Mouse (Mus musculus): ENCODE measurements at regions not wholly inside any gene's neighbourhood (a gene's known extent, or its start where the extent isn't known, plus 50 kb on each side); places are given as distances from the start of the nearest gene placed in this dataset.
A peak's percentile ranks its signal among the peaks of the same experiment; 100 is the strongest.

- no peaks in the 10 kb centered on the region for H3K36me3 ChIP-seq (ENCODE audit: insufficient read depth)
- H3K4me3 ChIP-seq (ENCODE audit: low read depth, low read length) = no peak overlapping the region
- no peak overlapping the region for H3K27ac ChIP-seq (ENCODE audit: low read depth)
- no peak overlapping the region for H3K9ac ChIP-seq
- TF ChIP-seq CTCF (IDR thresholded peaks at IDR 0.05; ENCODE audit: low read depth) = no peak
- H3K4me2 ChIP-seq = no peak overlapping the region
- DNase-seq (peak; percentile 6), ATAC-seq (ENCODE audit: insufficient read depth) (no peak; the same call in 1 of the 2 replicates)
- WGBS = 53% methylated on average over 13 of the region's 13 CpGs
- H3K27me3 ChIP-seq (ENCODE audit: insufficient read depth, low read length) = no peaks in the 10 kb centered on the region
- no peaks in the 10 kb centered on the region for H3K4me1 ChIP-seq (ENCODE audit: insufficient read depth)
- no peaks in the 10 kb centered on the region for H3K9me3 ChIP-seq (ENCODE audit: low read depth, low read length)
These were observed 275.1 kb upstream of the Acvr2a start for GRCm38 (mm10) chr2:48538668-48539341.

- WGBS = 60% methylated on average over 4 of the region's 4 CpGs
These were observed 274.3 kb upstream of the Acvr2a start for GRCm38 (mm10) chr2:48539465-48540055.

GRCm38 (mm10) chr2:48544377-48544776 lies 269.5 kb upstream of the Acvr2a start:
- ATAC-seq (ENCODE audit: insufficient read depth) = no peak
- 69% methylated on average over 4 of the region's 4 CpGs for WGBS

More at GRCm38 (mm10) chr2:48539465-48540055, 274.3 kb upstream of the Acvr2a start:
- no peak overlapping the region for H3K9ac ChIP-seq
- H3K27me3 ChIP-seq (ENCODE audit: insufficient read depth, low read length) = no peaks in the 10 kb centered on the region
- H3K4me3 ChIP-seq (ENCODE audit: low read depth, low read length) = no peak overlapping the region
- no peaks in the 10 kb centered on the region for H3K36me3 ChIP-seq (ENCODE audit: insufficient read depth)
- DNase-seq (peak; percentile 60), ATAC-seq (ENCODE audit: insufficient read depth) (peak; percentile 38; the same call in 1 of the 2 replicates)
- H3K27ac ChIP-seq (ENCODE audit: low read depth) = no peak overlapping the region
- TF ChIP-seq CTCF (IDR thresholded peaks at IDR 0.05; ENCODE audit: low read depth) = no peak
- no peaks in the 10 kb centered on the region for H3K9me3 ChIP-seq (ENCODE audit: low read depth, low read length)
- no peaks in the 10 kb centered on the region for H3K4me1 ChIP-seq (ENCODE audit: insufficient read depth)
- no peak overlapping the region for H3K4me2 ChIP-seq

GRCm38 (mm10) chr2:48545072-48545471 lies 268.8 kb upstream of the Acvr2a start:
- H3K4me2 ChIP-seq = no peak overlapping the region
- H3K36me3 ChIP-seq (ENCODE audit: insufficient read depth) = no peaks in the 10 kb centered on the region
- ATAC-seq (ENCODE audit: insufficient read depth) (no peak), DNase-seq (no peak)
- H3K9ac ChIP-seq = no peak overlapping the region
- no peak for TF ChIP-seq CTCF (IDR thresholded peaks at IDR 0.05; ENCODE audit: low read depth)
- no peaks in the 10 kb centered on the region for H3K27me3 ChIP-seq (ENCODE audit: insufficient read depth, low read length)
- H3K4me3 ChIP-seq (ENCODE audit: low read depth, low read length) = no peak overlapping the region
- WGBS = 79% methylated on average over 4 of the region's 4 CpGs
- H3K27ac ChIP-seq (ENCODE audit: low read depth) = no peak overlapping the region
- no peaks in the 10 kb centered on the region for H3K4me1 ChIP-seq (ENCODE audit: insufficient read depth)
- no peaks in the 10 kb centered on the region for H3K9me3 ChIP-seq (ENCODE audit: low read depth, low read length)

More at GRCm38 (mm10) chr2:48544377-48544776, 269.5 kb upstream of the Acvr2a start:
- DNase-seq = no peak
- TF ChIP-seq CTCF (IDR thresholded peaks at IDR 0.05; ENCODE audit: low read depth) = no peak
- Histone ChIP-seq H3K4me3 (ENCODE audit: low read depth, low read length) (no peak overlapping the region), H3K9me3 (ENCODE audit: low read depth, low read length) (no peaks in the 10 kb centered on the region), H3K4me1 (ENCODE audit: insufficient read depth) (no peaks in the 10 kb centered on the region), H3K4me2 (no peak overlapping the region), H3K27ac (ENCODE audit: low read depth) (no peak overlapping the region), H3K9ac (no peak overlapping the region), H3K36me3 (ENCODE audit: insufficient read depth) (no peaks in the 10 kb centered on the region), H3K27me3 (ENCODE audit: insufficient read depth, low read length) (no peaks in the 10 kb centered on the region)

GRCm38 (mm10) chr2:48545679-48546078 lies 268.2 kb upstream of the Acvr2a start:
- no peaks in the 10 kb centered on the region for H3K27me3 ChIP-seq (ENCODE audit: insufficient read depth, low read length)
- no peak overlapping the region for H3K9ac ChIP-seq
- no peaks in the 10 kb centered on the region for H3K36me3 ChIP-seq (ENCODE audit: insufficient read depth)
- H3K27ac ChIP-seq (ENCODE audit: low read depth) = no peak overlapping the region
- TF ChIP-seq CTCF (IDR thresholded peaks at IDR 0.05; ENCODE audit: low read depth) = no peak
- DNase-seq = no peak
- ATAC-seq (ENCODE audit: insufficient read depth) = no peak
- H3K4me1 ChIP-seq (ENCODE audit: insufficient read depth) = no peaks in the 10 kb centered on the region
- no peaks in the 10 kb centered on the region for H3K9me3 ChIP-seq (ENCODE audit: low read depth, low read length)
- 76% methylated on average over 4 of the region's 4 CpGs for WGBS
- no peak overlapping the region for H3K4me3 ChIP-seq (ENCODE audit: low read depth, low read length)
- no peak overlapping the region for H3K4me2 ChIP-seq

GRCm38 (mm10) chr2:48546194-48546593 lies 267.7 kb upstream of the Acvr2a start:
- ATAC-seq (ENCODE audit: insufficient read depth) (no peak), DNase-seq (no peak)
- Histone ChIP-seq H3K36me3 (ENCODE audit: insufficient read depth) (no peaks in the 10 kb centered on the region), H3K9ac (no peak overlapping the region), H3K27ac (ENCODE audit: low read depth) (no peak overlapping the region), H3K4me2 (no peak overlapping the region), H3K4me1 (ENCODE audit: insufficient read depth) (no peaks in the 10 kb centered on the region), H3K4me3 (ENCODE audit: low read depth, low read length) (no peak overlapping the region), H3K9me3 (ENCODE audit: low read depth, low read length) (no peaks in the 10 kb centered on the region), H3K27me3 (ENCODE audit: insufficient read depth, low read length) (no peaks in the 10 kb centered on the region)
- TF ChIP-seq CTCF (IDR thresholded peaks at IDR 0.05; ENCODE audit: low read depth) = no peak
- WGBS = 81% methylated on average over 4 of the region's 4 CpGs

- Histone ChIP-seq H3K4me1 (ENCODE audit: insufficient read depth) (no peaks in the 10 kb centered on the region), H3K27me3 (ENCODE audit: insufficient read depth, low read length) (no peaks in the 10 kb centered on the region), H3K9me3 (ENCODE audit: low read depth, low read length) (no peaks in the 10 kb centered on the region), H3K4me3 (ENCODE audit: low read depth, low read length) (no peak overlapping the region), H3K9ac (no peak overlapping the region), H3K27ac (ENCODE audit: low read depth) (no peak overlapping the region), H3K36me3 (ENCODE audit: insufficient read depth) (no peaks in the 10 kb centered on the region), H3K4me2 (no peak overlapping the region)
- no peak for DNase-seq
- TF ChIP-seq CTCF (IDR thresholded peaks at IDR 0.05; ENCODE audit: low read depth) = no peak
- 0 out of 2 replicates have a peak, but pooled peaks have one; percentile 21 for ATAC-seq (ENCODE audit: insufficient read depth)
- 48% methylated on average over 3 of the region's 3 CpGs for WGBS
These were observed 257.3 kb upstream of the Acvr2a start for GRCm38 (mm10) chr2:48556600-48556999.

Data from lung, embryonic 14.5 days (tissue).